Mouse (Mus musculus) stomach, postnatal 0 days (tissue): Measurements from ENCODE around the gene Taf8. TPM values are rescaled to one million over a fixed set of nuclear protein-coding genes. Genes with fewer than 3 reads are reported as not detected.
A peak's percentile ranks its signal among the peaks of the same experiment; 100 is the strongest.

Experiments used
- ATAC-seq: fragments of 200-750 bp; cut with Nextera tagmentation; 2 replicates; pipeline ENCODE4 v1.8.0; 2017; ENCODE audit not compliant: low FRiP score, low TSS enrichment
- DNase-seq: peaks from one replicate; pipeline ENCODE4 v3.0.0-alpha.2; 2016; ENCODE audit warnings: low spot score
- H3K27ac ChIP-seq: fragments of 300-500 bp; sonication (generic); replicated peaks from 2 replicates; pipeline ENCODE4 v1.5.1; 2014; ENCODE audit warnings: mild to moderate bottlenecking, control low read depth
- H3K27me3 ChIP-seq: fragments of 300-500 bp; sonication (generic); 2 replicates; pipeline ENCODE4 v1.6.1; 2014; ENCODE audit warnings: low read length; ENCODE audit not compliant: control insufficient read depth, insufficient read depth
- H3K36me3 ChIP-seq: fragments of 300-500 bp; sonication (generic); 2 replicates; pipeline ENCODE4 v1.6.1; 2014; ENCODE audit warnings: low read length, mixed read lengths; ENCODE audit not compliant: control insufficient read depth, insufficient read depth
- H3K4me1 ChIP-seq: fragments of 300-500 bp; sonication (generic); replicated peaks from 2 replicates; pipeline ENCODE4 v1.6.1; 2014; ENCODE audit warnings: antibody characterized with exemption; ENCODE audit not compliant: control insufficient read depth, insufficient read depth
- H3K4me2 ChIP-seq: fragments of 300-500 bp; sonication (generic); replicated peaks from 2 replicates; pipeline ENCODE4 v1.6.1; 2014; ENCODE audit warnings: low read depth, mild to moderate bottlenecking, control low read depth, moderate library complexity
- H3K4me3 ChIP-seq: fragments of 300-500 bp; sonication (generic); 2 replicates; pipeline ENCODE4 v1.5.1; 2014; ENCODE audit warnings: low read depth, low read length, control low read depth
- H3K9ac ChIP-seq: fragments of 300-500 bp; sonication (generic); 2 replicates; pipeline ENCODE4 v1.6.1; 2014; ENCODE audit warnings: mild to moderate bottlenecking, low read length, control low read depth, mixed read lengths
- H3K9me3 ChIP-seq: fragments of 300-500 bp; sonication (generic); 2 replicates; pipeline ENCODE4 v1.6.1; 2016; ENCODE audit warnings: low read length; ENCODE audit not compliant: control insufficient read depth
- CTCF ChIP-seq: IDR thresholded peaks from 2 replicates; pipeline ENCODE4 v1.5.1; 2016; ENCODE audit warnings: antibody characterized with exemption, low read depth, mild to moderate bottlenecking, moderate library complexity
- EP300 ChIP-seq: optimal IDR thresholded peaks from 2 replicates; pipeline ENCODE3; 2016; ENCODE audit warnings: antibody characterized with exemption
- WGBS: fragments of 180-500 bp; shearing (Covaris S2); extraction: QIAGEN DNeasy Blood & Tissue Kit; methylation state at CpG from one replicate; pipeline ENCODE4 v1.1.7; 2014; 5-methylcytosine and 5-hydroxymethylcytosine counted together
- polyA plus RNA-seq: library from polyadenylated mRNA; unstranded; fragments of >200 nt; fragmentation: Nextera tagmentation; extraction: Ambion mirVana; gene quantifications from 2 replicates; pipeline ENCODE4 v1.2.1, GENCODE M21; 2015

Taf8 gene
- polyA plus RNA-seq, 1 experiment from 2014 or later = 11.0 TPM

GRCm38 (mm10) chr17:47450239-47450638 is 51.9 kb downstream of the Taf8 start:
- H3K27ac ChIP-seq = peak overlapping the region; percentile 87

GRCm38 (mm10) chr17:47449432-47449831 is 52.7 kb downstream of the Taf8 start:
- TF ChIP-seq CTCF = no peak
- TF ChIP-seq EP300 = no peak
- Histone ChIP-seq H3K9me3 (no peaks in the 10 kb centered on the region), H3K4me2 (no peak overlapping the region), H3K4me3 (no peak overlapping the region), H3K27me3 (no peaks in the 10 kb centered on the region), H3K27ac (peak overlapping the region; percentile 87), H3K36me3 (no peaks in the 10 kb centered on the region), H3K4me1 (peaks cover 14% of the 10 kb centered on the region), H3K9ac (no peak overlapping the region)
- no peak for ATAC-seq
- no peak for DNase-seq
- WGBS = 56% methylated on average over 5 of the region's 5 CpGs

More at GRCm38 (mm10) chr17:47450239-47450638, 51.9 kb downstream of the Taf8 start:
- ATAC-seq = peak; percentile 28; the same call in 1 of the 2 replicates
- H3K4me3 ChIP-seq = no peak overlapping the region
- DNase-seq = peak; percentile 33
- no peak overlapping the region for H3K4me2 ChIP-seq
- peak; percentile 39; the same call in 1 of the 2 replicates for TF ChIP-seq CTCF
- no peak for TF ChIP-seq EP300
- peaks cover 14% of the 10 kb centered on the region for H3K4me1 ChIP-seq
- H3K9me3 ChIP-seq = no peaks in the 10 kb centered on the region
- no peaks in the 10 kb centered on the region for H3K36me3 ChIP-seq
- H3K27me3 ChIP-seq = no peaks in the 10 kb centered on the region
- H3K9ac ChIP-seq = no peak overlapping the region
- WGBS = 22% methylated on average over 7 of the region's 7 CpGs

- peak; percentile 52 for DNase-seq
- Histone ChIP-seq H3K4me3 (no peak overlapping the region), H3K4me1 (peaks cover 14% of the 10 kb centered on the region), H3K36me3 (no peaks in the 10 kb centered on the region), H3K4me2 (no peak overlapping the region), H3K27me3 (no peaks in the 10 kb centered on the region), H3K27ac (peak overlapping the region; percentile 87), H3K9me3 (no peaks in the 10 kb centered on the region), H3K9ac (no peak overlapping the region)
- TF ChIP-seq EP300 = no peak
- no peak for TF ChIP-seq CTCF
- ATAC-seq = 0 out of 2 replicates have a peak, but pooled peaks have one; percentile 10
- 27% methylated on average over 8 of the region's 8 CpGs for WGBS
Observed at GRCm38 (mm10) chr17:47448523-47449372, 53.3 kb downstream of the Taf8 start.

- H3K27ac ChIP-seq = peak overlapping the region; percentile 53
- no peak overlapping the region for H3K4me3 ChIP-seq
- WGBS = 72% methylated on average over 11 of the region's 11 CpGs
- peak; percentile 38 for ATAC-seq
- TF ChIP-seq EP300 = no peak
- no peak for TF ChIP-seq CTCF
- H3K9ac ChIP-seq = no peak overlapping the region
- H3K27me3 ChIP-seq = no peaks in the 10 kb centered on the region
- H3K36me3 ChIP-seq = no peaks in the 10 kb centered on the region
- peaks cover 11% of the 10 kb centered on the region for H3K4me1 ChIP-seq
- DNase-seq = peak; percentile 65
- no peaks in the 10 kb centered on the region for H3K9me3 ChIP-seq
- no peak overlapping the region for H3K4me2 ChIP-seq
Observed at GRCm38 (mm10) chr17:47446561-47446960, 55.5 kb downstream of the Taf8 start.

- peak; percentile 21; the same call in 1 of the 2 replicates for ATAC-seq
- whole genome bisulfite sequencing = 67% methylated on average over 9 of the region's 9 CpGs
- Histone ChIP-seq H3K27ac (peak overlapping the region; percentile 53), H3K4me3 (no peak overlapping the region), H3K36me3 (no peaks in the 10 kb centered on the region), H3K9me3 (no peaks in the 10 kb centered on the region), H3K4me2 (no peak overlapping the region), H3K4me1 (peaks cover 11% of the 10 kb centered on the region), H3K9ac (no peak overlapping the region), H3K27me3 (no peaks in the 10 kb centered on the region)
- TF ChIP-seq EP300 (no peak), CTCF (no peak)
- DNase-seq = peak; percentile 51
Observed at GRCm38 (mm10) chr17:47446025-47446424, 56.1 kb downstream of the Taf8 start.

- TF ChIP-seq EP300 (no peak), CTCF (no peak)
- Histone ChIP-seq H3K4me2 (no peak overlapping the region), H3K27ac (peak overlapping the region; percentile 53), H3K9me3 (no peaks in the 10 kb centered on the region), H3K36me3 (no peaks in the 10 kb centered on the region), H3K4me1 (peaks cover 11% of the 10 kb centered on the region), H3K4me3 (no peak overlapping the region), H3K9ac (no peak overlapping the region), H3K27me3 (no peaks in the 10 kb centered on the region)
- peak; percentile 19 for DNase-seq
- 61% methylated on average over 11 of the region's 11 CpGs for WGBS
- no peak for ATAC-seq
Observed at GRCm38 (mm10) chr17:47445518-47445917, 56.6 kb downstream of the Taf8 start.
